Mouse (Mus musculus) cerebellum, postnatal 25 days (tissue): ENCODE measurements around the gene Dpep2nb.
"Not testable (repeated sequence)": the region's sequence is repeated elsewhere in the genome, so short reads cannot be mapped to it uniquely, and the experiment has no call there.

Experiments used
- DNase-seq, 2 experiments: peaks; one replicate each; pipeline ENCODE4 v3.0.0; 2021; ENCODE audit warnings: mixed read lengths in 2 of 2

Dpep2nb gene

DNA sequence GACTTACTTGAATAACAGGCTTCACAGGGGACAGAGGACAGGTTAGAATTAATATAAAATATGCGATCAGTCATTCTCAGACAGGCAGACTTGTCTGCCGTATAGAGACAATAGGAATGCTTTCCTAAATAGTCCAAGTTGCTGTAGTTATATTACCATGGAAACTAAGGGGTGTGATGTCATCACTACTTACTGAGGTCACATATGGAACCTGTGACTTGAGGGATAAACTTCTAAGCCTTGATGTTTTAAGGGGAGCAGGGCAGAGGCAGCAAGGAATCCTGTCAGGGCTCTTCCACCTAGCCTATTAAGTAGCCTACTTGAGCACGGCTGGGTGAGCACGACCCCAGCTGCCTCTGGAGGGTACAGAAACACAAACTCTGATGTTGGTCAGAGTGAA, at the start of gene Dpep2nb:
Gene Dpep2nb (minus strand): TSS at position 101 of the 400 bp plus-strand sequence.
- DNase-seq = no peak

DNA sequence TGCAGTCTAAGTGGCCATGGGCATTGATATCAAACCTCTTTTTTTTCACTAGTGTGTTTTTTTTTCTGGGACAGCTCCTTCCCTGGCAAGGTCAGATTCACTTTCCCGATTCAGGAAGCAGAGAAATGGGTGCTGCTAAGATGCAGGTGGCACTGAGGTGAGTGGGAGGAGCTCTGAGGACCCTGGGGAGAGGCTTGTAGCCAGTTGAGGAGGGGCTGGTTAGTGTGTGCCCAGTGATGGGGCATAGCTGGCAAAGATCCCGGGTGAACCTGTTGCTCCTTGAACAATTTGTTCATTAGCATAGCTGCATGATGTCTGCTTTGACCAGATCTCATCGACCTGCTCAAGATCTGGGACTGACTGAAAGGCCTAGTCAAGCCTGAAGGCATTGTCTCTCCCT, 49.3 kb upstream of the Dpep2nb start:
- DNase-seq = no peak

DNA sequence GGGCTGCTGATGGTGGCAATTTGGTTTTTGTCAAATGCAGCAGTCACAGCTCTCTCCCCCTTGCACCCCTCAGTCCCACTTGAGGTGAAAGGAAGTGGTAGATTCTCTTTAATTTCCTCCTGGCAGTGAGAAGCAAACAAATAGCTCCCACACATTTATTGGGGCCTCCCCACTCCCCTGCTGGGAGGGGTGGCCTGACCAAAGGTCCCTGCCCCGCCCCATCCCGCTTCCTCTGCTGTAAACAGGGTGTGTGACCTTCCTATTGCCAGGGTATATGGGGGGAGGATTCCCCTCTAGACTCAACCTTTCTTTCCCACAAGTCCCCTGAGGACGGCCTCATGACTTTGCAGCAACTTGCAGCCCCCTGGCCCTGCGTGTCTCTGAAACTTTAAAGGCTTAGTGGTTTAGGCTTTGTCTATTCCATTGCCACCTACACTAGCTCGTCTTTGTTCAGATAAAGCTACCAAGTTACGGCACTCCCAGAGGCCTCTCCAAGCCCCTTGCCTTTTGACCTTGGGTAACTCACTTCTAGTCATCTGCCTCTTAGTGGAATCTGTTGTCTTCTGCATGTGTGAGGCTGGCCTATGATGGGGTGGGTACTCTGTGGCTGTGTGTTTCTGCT, 48.5 kb upstream of the Dpep2nb start:
- DNase-seq = no peak

DNA sequence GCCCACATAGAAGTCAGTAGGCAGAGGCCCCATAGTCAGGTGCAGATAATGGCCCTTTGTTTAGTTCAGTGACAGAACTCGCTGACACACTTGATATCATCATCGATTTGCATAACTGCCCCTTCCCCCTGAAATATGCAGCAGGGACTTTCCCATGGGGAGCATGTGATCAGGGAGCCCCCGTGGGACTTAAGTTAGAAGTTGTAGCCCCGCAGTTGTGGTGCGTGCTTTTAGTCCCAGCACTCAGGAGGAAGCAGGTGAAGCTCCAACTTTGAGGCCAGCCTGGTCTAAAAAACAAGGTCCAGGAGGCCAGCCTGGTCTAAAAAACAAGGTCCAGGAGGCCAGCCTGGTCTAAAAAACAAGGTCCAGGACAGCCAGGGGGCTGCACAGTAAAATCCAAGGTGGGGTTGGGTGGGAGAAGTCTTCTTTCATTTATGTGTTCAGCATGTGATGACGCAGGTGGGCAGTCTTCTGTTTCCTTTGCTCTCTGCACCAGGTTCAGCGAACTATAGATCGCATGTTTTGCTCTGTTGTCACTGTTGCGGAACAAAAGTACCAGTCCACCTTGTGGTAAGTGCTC, 46.8 kb upstream of the Dpep2nb start:
- no peak for DNase-seq

DNA sequence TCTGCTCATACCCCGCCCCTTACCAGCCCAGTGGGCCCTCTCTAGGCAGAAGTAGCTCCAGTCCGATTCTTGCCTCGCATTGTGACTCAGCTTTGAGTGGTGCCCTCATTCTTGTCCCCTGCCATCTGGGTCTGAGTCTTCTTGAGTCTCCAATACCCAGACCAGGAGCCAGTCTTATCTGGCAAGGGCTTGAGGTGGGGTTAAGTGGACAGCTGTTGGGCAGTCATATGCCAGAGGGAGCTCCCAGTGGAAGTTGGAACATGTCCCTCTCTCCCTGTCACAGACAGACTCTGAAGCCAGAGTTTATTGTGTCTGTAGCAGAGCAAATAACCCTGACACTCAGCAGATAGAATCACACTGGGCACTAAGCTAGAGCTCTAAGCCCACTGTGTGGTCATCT, 45.3 kb upstream of the Dpep2nb start:
- DNase-seq = no peak

DNA sequence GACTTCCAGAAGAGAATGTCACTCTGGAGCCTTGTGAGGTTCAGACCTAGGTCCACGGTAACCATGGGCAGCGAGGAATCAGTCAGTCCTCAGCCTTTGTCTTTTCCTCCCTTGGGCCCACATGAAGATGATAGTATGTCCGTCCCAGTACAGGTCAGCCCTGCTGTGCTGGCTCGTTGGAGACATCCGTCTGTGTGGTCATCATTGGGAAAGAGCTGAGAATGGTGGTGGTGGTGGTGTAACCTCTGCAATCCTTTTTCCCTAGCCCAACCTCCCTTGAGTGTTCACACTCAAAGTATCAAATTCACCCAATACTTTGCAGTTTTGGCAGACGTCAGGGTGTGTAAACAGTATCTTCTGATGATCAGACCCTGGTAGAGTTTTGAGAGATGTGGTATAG, 44.1 kb upstream of the Dpep2nb start:
- DNase-seq = no peak

DNA sequence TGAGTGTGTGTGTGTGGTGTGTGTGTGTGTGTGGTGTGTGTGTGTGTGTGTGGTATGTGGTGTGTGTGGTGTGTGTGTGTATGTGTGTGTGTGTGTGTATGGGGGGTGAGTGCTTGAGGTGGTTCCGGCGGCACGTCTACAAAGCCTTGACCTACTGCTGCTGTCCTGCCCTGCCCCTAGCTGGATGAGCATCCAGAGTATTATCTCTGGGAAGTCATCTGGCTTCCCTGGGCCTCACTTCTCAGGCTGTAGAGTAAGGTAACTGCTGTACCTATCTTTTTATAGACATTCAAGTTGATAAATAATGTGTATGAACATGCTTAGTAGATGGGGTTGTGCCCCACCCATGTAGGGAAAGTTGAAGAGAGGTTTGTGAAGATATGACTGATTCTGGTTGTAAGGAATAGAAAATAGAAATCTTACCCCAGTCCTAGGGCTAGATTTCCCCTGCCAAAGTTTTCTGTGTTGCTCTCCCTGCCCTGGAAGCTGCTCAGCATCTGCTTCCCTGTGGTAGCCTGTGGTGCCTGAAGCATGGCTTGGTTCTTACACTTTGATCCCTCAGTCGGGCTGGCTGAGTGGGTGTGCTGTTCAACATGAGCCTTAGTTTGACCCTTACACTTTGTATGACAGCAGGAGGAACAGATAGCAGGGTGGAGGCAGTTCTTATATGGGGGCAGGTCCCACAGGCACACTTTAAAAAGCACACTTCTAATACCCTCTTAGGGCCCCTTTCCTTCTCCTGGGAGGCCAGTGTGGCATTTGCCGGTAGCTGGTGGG, 42.3 kb upstream of the Dpep2nb start:
- DNase-seq = no peak

DNA sequence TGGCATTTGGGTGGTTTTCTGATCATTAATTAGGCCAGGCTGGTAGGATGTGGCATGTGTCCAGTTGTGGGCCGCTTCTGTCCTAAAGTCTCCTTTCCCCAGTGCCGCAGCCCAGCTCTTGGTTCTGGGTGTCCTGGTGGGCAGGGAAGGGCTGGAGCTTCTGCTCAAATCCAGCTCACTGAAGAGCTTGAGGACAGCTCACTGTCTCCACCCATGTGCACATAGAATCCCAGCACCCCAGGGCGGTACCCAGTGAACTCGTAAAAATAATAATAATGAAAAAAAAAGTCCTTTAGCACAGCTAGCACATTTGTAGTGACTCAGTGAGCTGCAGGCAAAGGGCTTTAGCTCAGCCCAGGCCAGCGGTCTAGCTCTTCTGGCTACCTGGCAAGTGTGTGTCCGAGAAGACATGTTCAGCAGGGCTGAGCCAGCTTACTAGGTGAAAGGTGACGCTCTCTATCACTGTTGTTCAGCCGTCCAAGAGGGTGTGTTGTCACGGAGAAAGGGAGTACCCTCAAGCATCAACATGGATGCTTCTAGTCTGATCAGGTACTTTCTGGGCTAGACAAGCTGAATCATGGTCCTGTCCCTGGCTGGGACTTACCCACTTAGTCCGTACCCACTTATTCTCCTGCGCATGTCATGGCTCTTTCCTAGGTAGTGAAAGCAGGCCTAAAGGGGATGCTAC, 41.2 kb upstream of the Dpep2nb start:
- DNase-seq = no peak

DNA sequence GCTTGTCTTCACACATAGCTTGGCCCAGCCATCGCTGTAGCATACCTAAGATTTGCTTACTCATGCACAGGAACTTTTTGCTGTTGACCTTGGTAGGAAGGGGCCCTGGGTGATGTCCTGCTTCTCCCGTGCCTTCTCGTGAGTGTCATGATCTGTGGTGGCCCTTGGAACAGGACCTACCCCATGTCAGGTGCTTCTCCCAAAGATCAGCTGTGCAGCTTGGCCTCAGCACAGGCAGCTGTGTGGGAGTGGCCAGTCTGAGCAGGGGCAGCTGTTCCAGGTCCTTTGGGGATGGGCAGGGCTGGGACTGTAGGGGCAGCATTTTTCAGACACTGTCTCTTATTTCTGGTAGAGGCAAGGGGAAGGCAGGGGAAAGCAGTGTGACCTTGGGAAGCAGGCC, 38.4 kb upstream of the Dpep2nb start:
- no peak for DNase-seq

DNA sequence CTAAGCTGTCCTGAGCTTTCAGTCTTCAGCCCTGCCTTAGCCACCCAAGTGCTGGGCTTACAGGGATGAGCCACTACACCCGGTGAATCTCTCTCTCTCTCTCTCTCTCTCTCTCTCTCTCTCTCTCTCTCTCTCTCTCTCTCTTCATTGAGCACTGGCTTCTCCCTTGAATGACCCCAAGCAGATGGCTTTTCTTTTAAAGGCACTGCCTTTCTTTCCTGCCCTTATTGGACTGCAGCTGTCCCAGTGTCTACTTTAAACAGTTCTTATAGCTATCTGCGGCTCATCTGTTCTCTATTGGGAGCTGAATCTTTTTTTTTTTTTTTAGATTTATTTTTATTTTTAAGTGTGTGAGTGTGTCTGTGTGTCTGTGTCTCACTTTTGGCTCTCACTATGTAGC, 37.3 kb upstream of the Dpep2nb start:
- no peak for DNase-seq

DNA sequence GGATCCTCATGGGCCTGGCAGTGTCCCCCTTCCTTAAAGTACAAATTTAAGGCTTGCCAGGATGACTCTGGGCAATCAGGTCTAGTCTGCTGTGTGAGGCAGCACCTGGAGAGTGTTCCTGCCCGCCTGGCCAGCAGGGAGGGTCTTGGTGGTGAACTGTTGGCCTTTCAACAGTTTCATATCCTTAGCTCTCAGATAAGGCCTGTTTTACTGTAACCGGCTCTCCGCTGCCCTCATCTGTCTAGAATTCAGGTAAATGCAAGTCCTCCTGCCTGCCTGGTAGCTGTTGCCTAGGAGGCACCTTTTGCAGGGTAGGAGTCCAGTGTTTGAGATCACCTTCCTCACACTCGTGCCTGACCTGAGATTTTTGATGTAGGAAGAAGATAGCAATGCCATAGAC, 34.4 kb upstream of the Dpep2nb start:
- no peak for DNase-seq

DNA sequence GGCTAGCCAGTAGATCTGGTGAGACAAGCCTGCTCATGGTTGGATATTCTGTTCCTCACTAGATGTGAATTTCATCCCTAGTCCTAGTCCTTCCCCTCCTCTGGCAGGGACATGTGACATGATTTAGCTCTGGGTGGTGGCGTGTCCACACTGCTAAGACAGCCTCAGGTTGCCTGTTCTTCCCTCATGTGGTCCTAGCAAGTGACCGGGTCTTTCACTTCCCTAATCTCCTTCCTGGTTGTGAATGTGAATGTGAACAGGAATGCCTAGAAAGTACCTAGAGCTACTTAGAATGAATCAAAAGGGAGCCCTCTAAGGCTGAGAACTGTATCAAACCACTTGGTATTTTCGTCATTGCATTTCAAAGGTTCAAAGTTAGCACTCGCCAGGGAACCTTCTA, 33.8 kb upstream of the Dpep2nb start:
- no peak for DNase-seq

DNA sequence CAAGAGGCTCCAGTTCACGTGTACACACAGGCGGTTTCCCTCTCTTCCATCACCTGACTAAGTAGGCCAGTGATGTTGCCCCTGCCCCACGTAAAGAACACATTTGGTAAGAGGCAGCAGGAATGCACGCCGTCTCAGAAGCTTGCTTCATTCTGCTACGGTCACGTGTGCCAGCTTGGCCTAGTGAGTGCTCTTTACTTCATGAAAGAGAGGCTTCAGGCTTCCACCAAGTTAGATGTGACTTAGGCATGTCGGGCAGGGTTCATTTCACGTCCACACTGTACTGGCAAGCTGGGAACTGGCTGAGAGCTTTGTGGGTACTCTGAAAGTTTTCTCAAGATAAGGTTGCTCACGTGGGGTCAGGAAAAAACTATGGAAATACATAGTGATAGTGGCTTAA, 32.9 kb upstream of the Dpep2nb start:
- no peak for DNase-seq

DNA sequence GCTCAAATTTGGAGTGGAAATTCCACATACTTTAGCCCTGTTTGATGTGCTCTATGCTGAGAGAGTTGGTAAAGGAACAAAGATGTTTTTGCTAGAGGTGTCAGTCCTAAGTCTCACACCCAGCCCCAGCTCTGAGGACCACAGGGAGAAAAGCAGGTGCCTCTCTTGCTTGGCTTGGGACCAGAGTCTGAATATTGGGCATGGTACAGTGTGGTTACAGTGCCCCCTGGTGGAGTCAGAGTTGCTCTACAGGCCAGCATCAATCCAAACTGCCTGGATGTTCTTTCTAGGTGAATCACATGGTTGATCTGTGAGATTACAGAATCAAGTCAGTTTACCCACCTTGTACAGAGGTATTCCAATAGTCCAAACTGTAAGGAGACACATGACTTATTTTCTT, 16.7 kb upstream of the Dpep2nb start:
- peak; percentile 87 to 90 for DNase-seq

DNA sequence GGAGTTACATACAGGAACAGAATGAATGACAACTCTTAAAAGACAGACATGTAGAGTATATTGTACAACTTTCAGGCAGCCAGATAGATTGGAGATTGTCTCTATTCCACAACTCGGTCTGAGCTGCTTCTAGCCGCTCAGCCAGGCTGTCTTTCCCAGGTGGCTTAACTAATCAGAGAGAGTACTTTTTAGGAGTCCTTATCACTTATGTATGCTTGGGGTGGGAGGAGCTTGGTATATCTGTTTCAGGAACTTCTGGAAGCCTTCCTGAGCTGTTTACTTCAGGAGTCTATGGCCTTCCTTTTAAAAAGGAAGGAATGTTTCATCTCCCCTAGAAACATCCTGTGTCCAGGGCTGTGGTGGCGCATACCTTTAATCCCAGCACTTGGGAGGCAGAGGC, 12.3 kb upstream of the Dpep2nb start:
- DNase-seq = no peak

DNA sequence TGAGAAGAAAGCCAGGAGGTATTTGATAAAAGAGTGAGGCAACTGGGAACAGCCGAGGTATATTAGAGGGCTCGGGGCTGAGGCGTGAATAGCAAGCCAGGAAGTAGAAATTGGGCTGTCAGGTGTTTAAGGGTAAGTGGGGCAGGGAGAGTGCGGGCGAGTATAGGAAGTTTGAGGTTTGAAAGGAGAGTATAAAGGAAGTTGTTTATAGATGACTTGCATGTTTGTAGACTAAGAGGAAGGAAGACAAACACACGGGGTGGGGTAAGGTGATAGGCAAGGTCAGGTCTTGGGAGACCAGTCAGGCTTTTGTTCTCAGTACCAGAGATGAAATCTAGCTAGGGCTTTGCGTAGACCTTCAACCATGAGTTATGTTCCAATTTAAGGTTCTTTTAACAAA, 11.4 kb upstream of the Dpep2nb start:
- no peak for DNase-seq

DNA sequence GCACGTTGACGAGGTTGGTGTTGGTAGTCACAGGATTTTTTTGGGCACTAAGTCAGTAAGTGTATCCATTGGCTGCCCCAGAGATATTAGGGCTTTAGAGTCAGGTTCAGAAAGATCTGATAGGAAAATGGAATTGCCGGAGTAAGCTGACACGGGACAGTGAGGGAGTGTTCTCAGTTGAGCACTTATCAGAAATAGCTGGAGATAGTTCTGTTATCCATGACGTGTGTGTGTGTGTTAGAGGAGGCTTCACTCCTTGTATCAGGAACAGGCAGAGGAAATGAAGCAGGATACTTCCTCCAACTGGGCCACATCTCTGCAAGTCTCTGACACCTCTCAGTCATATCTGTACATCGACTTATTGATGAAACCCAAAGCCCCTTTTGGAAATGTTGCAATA, 10.5 kb upstream of the Dpep2nb start:
- DNase-seq = no peak

DNA sequence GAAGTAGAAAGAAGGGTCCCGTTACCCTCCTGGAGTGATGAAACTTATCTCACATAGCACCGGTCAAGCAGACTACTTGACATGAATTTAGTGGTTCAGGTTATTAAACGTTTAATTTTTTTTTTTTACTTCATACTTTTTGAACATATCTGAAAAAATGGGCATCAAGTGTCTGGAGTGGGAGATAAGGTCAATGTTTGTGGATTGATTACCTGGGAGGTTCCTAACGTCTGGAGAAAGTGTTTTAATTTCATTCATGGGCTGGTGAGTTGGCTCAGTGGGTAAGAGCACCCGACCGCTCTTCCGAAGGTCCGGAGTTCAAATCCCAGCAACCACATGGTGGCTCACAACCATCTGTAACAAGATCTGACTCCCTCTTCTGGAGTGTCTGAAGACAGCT, 6.4 kb upstream of the Dpep2nb start:
- DNase-seq = not testable (repeated sequence)

DNA sequence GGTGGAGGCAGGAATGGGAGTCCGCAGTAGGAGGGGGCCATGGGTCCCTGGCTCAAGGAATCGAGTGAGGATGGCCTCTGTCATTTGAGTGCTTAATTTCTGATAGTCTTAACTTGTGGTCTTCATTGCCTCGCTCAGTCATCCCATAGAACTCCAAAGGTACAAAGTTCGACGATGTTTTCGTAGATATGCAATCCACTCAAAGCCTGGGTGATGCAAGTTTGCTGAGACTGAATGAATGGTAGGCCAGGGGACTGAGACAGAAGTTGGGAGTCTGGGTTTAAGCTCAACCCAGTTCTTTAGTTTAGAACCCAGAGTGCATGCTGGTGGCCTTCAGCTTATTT, 5.8 kb upstream of the Dpep2nb start, which contains the start of gene Ddx28:
Gene Ddx28 (minus strand): TSS at position 240 of the 344 bp plus-strand sequence.
- no peak for DNase-seq

DNA sequence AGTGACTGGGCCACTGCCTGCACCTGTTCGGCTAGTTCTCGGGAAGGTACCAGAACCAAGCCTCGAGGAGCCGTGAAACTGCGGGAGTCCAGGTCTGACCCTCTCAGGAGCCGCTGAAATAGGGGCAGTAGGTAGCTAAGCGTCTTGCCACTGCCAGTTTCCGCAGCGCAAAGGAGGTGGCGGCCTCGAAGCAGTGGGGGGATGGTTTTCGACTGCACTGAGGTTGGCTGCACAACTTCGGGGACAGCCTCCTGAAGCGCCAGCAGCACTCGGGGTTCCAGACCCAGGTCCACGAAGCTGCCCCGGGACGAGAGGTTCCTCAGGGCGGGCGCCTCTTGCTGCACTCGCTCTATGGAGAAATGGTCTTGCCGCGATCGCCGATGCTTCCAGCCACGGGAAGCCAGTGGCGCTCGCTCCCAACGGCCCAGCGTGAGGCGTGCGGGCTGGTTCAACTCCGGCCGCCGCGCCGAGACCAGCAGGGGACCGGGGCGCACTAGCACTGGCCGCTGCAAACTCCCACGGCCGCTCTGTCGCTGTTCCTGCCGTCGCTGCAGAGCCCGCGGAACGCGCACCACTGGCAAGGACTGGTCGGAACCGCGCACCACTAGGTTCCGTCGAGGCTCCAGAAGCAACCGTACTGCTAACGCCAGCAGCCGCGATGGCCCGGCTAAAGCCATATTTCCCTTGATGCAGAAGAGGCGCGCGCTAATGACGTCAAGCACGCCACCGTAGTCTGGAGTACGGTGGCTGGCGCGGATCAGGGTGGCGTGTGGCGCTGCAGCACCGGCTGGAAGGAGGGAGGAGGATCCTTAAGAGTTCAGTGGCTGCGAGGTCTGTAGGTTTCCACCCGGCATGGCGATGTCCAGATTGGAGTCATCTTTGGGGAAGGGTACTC, 5.2 kb upstream of the Dpep2nb start:
- DNase-seq = peak; percentile 97 to 98

DNA sequence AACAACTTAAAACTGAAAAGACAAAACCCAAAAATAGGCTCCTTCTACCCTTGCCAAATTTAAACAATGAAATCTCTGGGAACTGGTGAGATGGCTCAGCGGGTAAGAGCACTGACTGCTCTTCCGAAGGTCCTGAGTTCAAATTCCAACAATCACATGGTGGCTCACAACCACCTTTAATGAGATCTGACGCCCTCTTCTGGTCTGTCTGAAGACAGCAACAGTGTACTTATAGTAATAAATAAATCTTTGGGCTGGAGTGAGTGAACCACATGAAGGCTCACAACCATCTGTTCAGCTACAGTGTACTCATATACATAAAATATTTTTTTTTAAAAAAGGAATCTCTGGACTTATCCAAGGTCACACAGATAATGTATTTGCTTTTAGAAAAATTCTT, 2.1 kb upstream of the Dpep2nb start:
- not testable (repeated sequence) for DNase-seq

DNA sequence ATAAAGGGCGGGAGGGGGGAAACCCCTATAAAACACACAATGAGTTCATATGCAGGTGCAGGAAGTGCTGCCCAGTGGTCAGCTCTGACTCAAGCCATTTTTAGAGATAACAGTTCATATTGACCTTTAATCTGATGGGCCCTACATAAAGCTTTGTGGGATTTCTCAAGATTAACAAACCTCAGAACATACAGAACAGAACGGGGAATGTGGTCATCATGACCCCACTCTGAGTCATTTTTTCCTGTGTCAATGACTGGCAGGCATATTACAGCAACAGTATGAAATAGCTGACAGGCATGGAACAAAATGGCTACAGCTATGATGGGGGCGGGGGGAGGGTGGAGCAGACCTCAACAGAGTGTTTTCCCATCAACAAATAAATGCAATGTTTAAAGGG, 1.4 kb upstream of the Dpep2nb start:
- no peak for DNase-seq

DNA sequence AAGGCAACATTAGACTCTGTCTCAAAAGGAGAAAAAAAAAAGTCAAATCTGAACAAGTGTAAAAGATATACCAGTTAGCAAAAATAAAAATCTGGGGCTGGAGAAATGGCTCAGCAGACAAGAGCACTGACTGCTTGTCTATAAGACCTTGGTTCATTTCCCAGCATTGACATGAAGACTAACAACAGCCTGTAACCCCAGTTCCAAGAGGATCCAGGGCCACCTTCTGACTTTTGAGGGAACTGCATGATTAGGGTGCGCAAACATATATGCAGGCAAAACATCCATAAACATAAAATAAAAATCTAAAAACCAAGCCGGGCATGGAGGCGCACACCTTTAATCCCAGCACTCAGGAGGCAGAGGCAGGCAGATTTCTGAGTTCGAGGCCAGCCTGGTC, 638 bp upstream of the Dpep2nb start:
- DNase-seq = peak in 1 of 2 experiments; percentile 37
